Mouse (Mus musculus) layer of hippocampus, adult 8-10 months (tissue): ENCODE data around the gene Bcap31. TPM values are rescaled to one million over a fixed set of nuclear protein-coding genes. Genes with fewer than 3 reads are reported as not detected.
A peak's percentile ranks its signal among the peaks of the same experiment; 100 is the strongest.
"Not testable (repeated sequence)": the region's sequence is repeated elsewhere in the genome, so short reads cannot be mapped to it uniquely, and the experiment has no call there.

ENCODE experiments used
- DNase-seq, 2 experiments: peaks; one replicate each; pipeline ENCODE4 v3.0.0; 2022; ENCODE audit warnings: low spot score in 2 of 2
- total RNA-seq, 4 experiments: library from RNA; stranded (reverse); gene quantifications; 2 replicates each; pipeline ENCODE4 v1.2.4; 2022

Gene Bcap31
- total RNA-seq: 10 to 100 TPM; 82.3 to 95.3 (median 86.5) TPM

DNA sequence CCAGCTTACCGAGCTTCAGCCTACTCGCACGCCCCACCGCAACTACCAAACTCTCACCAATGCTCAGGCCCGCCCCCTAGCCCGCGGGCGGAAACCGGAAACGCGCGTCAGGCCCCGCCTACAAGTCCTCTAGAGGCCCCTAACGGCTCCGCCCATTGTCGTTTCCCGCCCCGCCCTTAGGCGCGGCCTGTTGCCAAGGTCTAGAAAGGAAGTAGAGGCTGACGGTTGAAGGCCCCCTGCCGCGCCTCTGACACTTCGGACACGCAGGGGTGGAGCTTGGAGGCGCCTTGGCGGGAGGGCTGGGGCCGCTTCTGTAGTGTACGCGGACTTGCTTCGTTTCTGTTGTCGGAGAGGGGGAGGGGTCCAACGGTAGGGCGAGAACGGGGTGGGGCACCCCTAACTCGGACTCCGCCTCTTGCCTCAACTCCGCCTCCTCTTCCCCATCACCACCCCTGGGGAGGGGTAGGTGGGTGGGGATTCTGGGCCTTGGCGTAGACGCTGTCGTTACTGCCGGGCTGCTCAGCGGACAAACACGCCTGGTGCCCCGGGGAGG, at the start of gene Bcap31, which contains the start of gene Abcd1:
TSS of gene Bcap31 (minus strand) at position 67 of the 553 bp plus-strand sequence.
TSS of gene Abcd1 (plus strand) at position 489 of the 553 bp plus-strand sequence.
- DNase-seq: peak; percentile 87 to 88

GRCm38 (mm10) chrX:73765311-73765710, 49.3 kb upstream of the Bcap31 start:
- DNase-seq: no peak

- DNase-seq: peak in 1 of 2 experiments; percentile 44
These were observed 42.8 kb upstream of the Bcap31 start for GRCm38 (mm10) chrX:73758611-73759290.

GRCm38 (mm10) chrX:73756334-73757140, 40.6 kb upstream of the Bcap31 start, which contains the start of gene Plxnb3:
Plxnb3 (plus strand) TSS chrX:73757090.
- DNase-seq: peak; percentile 35 to 44

DNA sequence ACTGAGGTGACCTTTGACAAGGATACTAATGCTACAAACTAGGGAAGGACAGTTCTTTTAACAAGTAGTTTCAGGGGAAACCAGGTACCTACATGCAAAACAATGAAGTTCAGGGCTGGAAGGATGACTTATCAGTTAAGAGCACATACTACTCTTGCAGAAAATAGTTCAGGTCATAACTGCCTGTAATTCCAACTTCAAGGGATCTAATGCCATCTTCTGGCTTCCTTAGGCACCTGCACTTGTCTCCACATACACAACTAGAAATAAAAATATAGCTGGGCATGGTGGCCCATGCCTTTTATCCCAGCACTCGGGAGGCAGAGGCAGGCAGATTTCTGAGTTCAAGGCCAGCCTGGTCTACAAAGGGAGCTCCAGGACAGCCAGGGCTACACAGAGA, 33.0 kb upstream of the Bcap31 start:
- DNase-seq: no peak

DNA sequence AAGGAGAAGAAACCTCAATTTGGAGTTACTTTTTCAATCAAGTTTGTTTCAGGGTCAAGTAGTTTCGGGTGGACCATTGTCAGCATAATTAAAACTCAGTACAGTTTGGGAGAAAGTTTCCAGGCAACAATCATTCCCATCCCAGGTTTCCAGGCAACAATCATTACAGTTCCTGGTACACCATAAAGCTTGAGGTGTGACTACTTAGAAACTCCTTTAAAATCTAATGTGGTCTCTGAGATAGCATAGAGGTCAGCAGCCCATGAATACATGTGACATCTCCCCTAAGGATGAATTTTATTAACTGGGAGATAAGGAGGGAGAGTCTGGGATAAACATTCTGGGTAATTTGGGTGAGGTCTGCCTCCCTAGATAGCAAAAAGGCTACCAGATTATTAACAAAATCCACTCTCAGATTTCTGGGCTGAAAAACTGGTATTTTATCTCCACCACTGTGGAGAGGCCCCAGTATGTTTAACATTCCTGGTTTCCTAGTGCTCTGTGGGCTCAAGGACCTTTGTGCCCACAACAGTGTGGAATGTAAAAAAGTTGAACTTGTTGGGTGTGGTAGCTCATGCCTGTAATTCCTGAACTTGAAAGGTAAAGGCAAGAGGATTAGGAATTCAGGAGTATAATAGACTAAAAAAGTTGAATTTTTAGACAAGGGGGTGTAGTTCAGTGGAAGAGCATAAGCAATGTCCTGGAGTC, 29.0 kb upstream of the Bcap31 start:
- DNase-seq: no peak

DNA sequence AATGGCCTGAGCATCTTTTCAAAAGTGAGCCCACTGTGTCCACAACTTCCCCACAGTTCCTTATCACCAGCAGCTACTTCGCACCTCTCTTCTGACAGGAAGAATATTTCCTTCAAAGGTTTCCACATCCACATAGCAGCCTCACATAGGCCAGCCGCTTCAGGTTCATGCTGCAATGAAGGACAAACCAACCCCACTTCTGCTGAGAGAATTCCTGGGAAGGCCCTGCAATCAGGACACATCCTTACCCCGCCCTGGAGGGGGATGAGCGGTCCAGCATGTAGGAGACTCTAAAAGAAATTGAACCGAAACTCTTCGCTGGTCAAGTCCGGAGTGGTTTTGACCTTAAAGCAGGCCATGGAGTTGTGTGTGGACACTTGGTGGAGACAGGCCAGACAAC, 23.9 kb upstream of the Bcap31 start:
- not testable (repeated sequence) for DNase-seq

DNA sequence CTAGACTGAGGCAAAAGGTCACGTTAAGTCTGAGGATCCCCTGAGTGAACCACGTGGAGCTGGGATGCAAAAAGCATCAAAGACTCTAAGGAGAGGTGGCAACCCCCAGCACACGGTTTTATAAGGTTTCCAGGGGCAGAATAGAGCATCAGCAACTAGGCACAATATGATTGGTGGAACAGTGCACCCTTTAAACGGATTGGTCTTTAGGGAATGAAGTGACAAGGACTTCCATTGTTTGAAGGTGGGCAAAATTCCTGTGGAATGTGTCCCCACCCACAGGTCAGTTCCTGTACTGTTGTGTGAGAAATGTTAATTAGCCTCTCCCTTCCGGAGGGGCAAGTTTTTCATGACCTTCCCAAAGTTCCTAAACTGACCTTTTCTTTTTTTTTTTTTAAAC, 23.2 kb upstream of the Bcap31 start:
- no peak for DNase-seq

DNA sequence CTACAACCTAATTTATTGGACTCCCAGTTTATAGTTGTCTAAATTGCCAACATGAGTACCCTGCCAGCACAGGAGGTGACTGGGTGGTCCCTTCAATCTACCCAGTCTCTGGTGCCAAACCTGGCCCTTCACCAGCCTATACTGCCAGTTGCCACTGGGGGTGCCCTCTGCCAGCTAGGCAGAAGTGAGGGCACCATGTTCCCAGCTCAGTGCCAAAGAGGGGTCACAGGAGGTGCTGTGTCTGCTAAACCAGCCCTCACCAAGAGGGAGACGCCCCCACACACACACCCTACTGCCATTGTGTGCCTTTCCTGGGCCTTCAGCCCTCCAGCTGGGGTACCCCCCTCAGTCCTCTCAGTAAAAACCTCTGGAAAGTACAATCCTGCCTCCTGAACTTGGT, 22.2 kb upstream of the Bcap31 start:
- DNase-seq: no peak

DNA sequence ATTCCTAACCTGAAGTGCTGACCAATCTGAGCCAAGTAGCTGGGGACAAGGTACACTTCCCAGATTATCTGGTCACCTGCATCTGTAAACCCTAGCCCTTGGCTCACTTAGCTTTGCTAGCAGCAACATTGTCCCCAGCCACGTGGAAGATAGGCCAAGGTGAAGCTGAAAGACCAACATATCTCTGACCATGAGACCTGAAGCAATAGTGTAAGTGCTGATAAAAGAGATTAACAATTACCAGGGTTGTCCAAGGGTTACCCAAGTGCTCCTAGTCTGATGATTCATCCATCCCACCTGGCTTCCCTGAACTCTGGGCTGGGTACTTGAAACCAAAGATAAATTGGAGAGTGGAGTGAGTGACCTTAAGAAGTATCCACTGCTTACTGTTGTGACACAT, 14.9 kb upstream of the Bcap31 start:
- DNase-seq: no peak

DNA sequence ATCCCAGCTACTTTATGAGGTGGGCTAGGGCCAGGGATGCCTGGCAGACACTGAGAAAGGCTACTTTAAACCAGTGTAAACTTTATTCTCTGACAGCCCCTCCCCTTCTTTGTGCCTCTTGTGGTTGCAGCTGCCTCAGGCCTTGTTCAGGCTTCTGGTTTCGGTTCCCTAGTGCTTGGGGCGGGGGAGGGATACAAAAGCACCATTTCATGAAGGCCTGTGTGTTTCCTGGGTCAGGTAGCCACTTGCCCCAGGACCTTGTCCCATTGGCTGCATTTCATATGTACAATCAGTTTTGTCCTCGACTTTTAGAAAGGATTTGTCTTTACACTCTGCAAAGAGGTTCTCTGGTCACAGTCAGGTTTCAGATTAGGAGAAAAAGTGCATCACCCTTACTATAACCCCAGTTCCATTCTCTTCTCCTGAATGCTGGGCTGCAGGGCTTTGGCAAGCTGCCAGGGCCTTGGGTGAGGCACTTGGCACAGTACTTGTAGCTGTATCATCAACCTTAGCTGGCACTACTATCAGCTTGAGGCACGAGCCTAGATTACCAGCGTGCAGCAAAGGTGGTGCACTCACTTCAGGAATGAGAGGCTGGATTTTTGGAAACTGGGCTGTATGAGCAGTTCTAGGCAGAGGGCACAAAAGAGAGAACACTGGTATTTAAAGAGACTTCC, 2.8 kb upstream of the Bcap31 start:
- DNase-seq: no peak

- no peak for DNase-seq
These were observed 2.3 kb upstream of the Bcap31 start for GRCm38 (mm10) chrX:73718271-73718670.

DNA sequence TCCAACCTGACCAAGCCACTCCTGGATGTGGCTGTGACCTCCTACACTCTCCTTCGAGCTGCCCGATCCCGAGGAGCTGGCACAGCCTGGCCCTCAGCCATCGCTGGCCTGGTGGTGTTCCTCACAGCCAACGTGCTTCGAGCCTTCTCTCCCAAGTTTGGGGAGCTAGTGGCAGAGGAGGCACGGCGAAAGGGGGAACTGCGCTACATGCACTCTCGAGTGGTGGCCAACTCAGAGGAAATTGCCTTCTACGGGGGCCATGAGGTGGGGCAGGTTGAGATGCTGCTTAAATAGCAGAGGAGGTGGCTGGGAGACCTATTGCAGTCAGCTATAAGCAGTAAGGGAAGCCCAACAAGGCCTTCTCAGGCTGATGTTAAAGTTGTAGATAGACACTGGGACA, 1.7 kb upstream of the Bcap31 start:
- DNase-seq: no peak

GRCm38 (mm10) chrX:73716709-73717545, 952 bp upstream of the Bcap31 start:
- DNase-seq: no peak

- no peak for DNase-seq
These were observed 383 bp downstream of the Bcap31 start for GRCm38 (mm10) chrX:73715476-73716108.

DNA sequence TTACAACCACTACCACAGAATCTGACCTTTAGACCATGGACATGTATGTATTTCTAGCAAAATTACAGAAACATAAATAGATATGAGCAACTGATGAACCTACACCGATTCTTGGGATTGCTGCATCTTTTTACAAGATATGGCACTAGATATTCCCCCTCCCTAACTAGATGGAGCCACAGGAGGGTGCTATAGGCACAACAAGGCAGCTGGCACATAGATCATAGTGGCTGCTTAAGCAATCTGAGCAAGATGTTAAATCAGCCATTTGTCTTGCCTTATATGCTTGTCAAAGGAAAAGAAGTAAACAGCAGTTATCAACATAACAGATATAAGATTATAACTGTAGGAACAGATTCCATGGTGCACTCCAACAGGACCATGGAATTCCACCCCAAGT, 15.5 kb downstream of the Bcap31 start:
- DNase-seq: no peak

DNA sequence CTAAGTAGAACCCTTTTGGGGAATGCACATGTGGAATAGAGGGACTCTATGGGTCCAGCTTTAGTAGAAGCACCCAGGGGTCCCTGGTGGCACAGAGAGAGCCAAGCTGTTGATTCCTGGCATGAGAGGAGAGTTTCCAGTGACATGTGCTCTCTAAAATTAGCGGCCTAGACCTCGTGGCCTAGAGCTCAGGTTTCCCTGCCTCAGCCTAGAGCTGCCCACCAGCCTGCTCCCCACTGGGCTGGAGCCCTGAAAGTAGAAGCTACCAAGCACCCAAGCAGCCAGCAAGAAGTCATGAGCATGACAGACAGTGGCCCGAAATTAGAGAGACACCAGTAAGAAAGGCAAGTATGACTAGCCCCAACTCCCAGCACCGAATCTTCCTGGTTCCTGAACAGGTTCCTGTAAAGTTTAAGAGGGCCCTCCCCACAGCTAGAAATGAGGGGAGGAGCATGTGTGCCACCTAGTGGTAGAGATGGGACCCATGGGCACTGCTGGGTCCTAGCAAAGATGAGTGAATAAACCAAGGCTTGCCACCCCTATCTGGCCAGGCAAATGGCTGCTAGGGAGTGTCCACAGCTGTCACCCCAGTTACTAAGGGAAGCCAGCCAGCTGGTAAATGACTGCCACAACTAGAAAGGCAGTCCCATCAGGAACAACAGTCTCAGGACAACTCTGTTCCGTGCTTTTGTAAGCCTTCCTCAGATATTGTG, 24.9 kb downstream of the Bcap31 start:
- peak in 1 of 2 experiments; percentile 46 for DNase-seq

DNA sequence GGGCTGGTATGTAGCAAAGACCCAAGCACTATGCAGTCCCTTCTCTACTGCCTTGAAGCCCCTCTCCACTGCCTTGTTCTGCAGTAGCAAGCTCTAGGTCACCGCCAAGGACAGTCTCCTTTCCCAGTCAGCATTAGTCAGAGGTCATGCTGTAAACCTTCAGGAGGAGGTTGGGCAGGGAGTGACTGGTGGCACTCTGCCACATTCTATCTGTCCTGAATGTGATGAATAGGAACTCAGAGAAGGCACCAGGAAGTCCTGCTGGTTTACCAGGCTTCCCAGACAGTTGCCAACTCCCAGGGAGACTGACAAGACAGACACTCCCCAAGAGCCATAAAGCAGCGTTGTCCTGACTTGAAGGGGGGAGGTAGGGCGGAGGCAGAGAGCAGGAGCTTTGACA, 30.3 kb downstream of the Bcap31 start:
- DNase-seq: no peak

DNA sequence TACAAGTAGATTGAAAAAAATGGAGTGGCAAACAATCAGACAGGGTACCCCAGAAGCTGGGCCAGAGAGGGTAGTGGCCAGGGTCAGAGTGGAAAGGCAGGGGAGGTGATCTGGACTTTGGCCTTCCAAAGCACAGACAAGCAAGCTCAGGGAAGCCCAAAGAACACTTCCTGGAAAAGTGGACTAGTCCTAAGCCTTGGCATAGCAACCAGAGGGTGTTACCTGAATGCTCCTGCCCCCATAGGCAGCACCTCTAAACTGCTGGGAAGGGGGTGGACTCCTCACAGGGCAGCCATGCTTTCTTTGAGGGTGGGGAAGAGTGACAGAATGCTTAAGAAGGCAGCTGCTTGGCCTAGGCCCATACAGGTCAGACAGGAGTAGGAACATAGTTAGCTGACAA, 31.0 kb downstream of the Bcap31 start:
- DNase-seq: no peak
